Mouse (Mus musculus) MEL (cell line): ENCODE data around the gene Alg10b. TPM values are rescaled to one million over a fixed set of nuclear protein-coding genes. Genes with fewer than 3 reads are reported as not detected.

ENCODE experiments used
- DNase-seq: peaks from one replicate; pipeline ENCODE4 v3.0.0; 2011; ENCODE audit warnings: low read depth, low spot score
- H3K27ac ChIP-seq: 2 replicates; pipeline ENCODE4 v1.5.1; 2012; ENCODE audit warnings: low read depth, mild to moderate bottlenecking, control low read depth, low read length, moderate library complexity; ENCODE audit not compliant: control insufficient read depth
- H3K27me3 ChIP-seq, 2 experiments: fragments of 150-350 bp in 1 of 2; sonication (generic) in 1 of 2; 2 replicates each; pipeline ENCODE4 v1.6.1; 2012; ENCODE audit warnings: low read length in 2 of 2, mild to moderate bottlenecking in 2 of 2, improper control_type of control experiment in 1 of 2, moderate library complexity in 1 of 2; ENCODE audit not compliant: insufficient read depth in 2 of 2, control insufficient read depth in 1 of 2
- H3K36me3 ChIP-seq, 2 experiments: 2 replicates each; pipeline ENCODE4 v1.6.1; 2012 to 2014; ENCODE audit warnings: low read length in 2 of 2, improper control_type of control experiment in 1 of 2, inconsistent platforms in 1 of 2, mild to moderate bottlenecking in 1 of 2; ENCODE audit not compliant: insufficient read depth in 2 of 2, control insufficient read depth in 1 of 2
- H3K4me1 ChIP-seq, 2 experiments: fragments of 150-350 bp in 1 of 2; sonication (generic) in 1 of 2; 2 replicates each; pipeline ENCODE4 v1.6.1; 2012; ENCODE audit warnings: low read length in 2 of 2, improper control_type of control experiment in 1 of 2, mild to moderate bottlenecking in 1 of 2; ENCODE audit not compliant: insufficient read depth in 2 of 2, control insufficient read depth in 1 of 2
- H3K4me3 ChIP-seq, 2 experiments: fragments of 150-350 bp in 1 of 2; sonication (generic) in 1 of 2; 2 replicates each; pipeline ENCODE4 v1.5.1; 2012; ENCODE audit warnings: low read depth in 2 of 2, low read length in 2 of 2, mild to moderate bottlenecking in 2 of 2, moderate library complexity in 2 of 2, control low read depth in 1 of 2, improper control_type of control experiment in 1 of 2; ENCODE audit not compliant: control insufficient read depth in 1 of 2, insufficient read depth in 1 of 2
- H3K79me2 ChIP-seq: 2 replicates; pipeline ENCODE4 v1.6.1; 2012; ENCODE audit warnings: mild to moderate bottlenecking, low read length, moderate library complexity; ENCODE audit not compliant: control insufficient read depth, poor library complexity, insufficient read depth
- H3K9ac ChIP-seq: 2 replicates; pipeline ENCODE4 v1.6.1; 2012; ENCODE audit warnings: low read depth, mild to moderate bottlenecking, control low read depth, low read length, moderate library complexity; ENCODE audit not compliant: control insufficient read depth, poor library complexity, severe bottlenecking
- H3K9me3 ChIP-seq: fragments of 150-350 bp; sonication (generic); replicated peaks from 2 replicates; pipeline ENCODE4 v1.6.1; 2012; ENCODE audit warnings: mild to moderate bottlenecking, low read length, improper control_type of control experiment, moderate library complexity; ENCODE audit not compliant: insufficient read depth
- CTCF ChIP-seq, 3 experiments: IDR thresholded peaks in 2 of 3; conservative IDR thresholded peaks in 1 of 3; 2 replicates each; pipeline ENCODE4 v1.5.1; 2011 to 2012; ENCODE audit warnings: low read length in 3 of 3, low read depth in 2 of 3, mild to moderate bottlenecking in 2 of 3, improper control_type of control experiment in 1 of 3, inconsistent platforms in 1 of 3, mixed read lengths in 1 of 3, moderate library complexity in 1 of 3; ENCODE audit not compliant: control insufficient read depth in 1 of 3, insufficient read depth in 1 of 3, poor library complexity in 1 of 3, severe bottlenecking in 1 of 3
- EP300 ChIP-seq, 2 experiments: IDR thresholded peaks; 2 replicates each; pipeline ENCODE4 v1.6.1; 2011; ENCODE audit warnings: improper control_type of control experiment in 2 of 2, low read length in 2 of 2, low read depth in 1 of 2, mild to moderate bottlenecking in 1 of 2
- ETS1 ChIP-seq: IDR thresholded peaks from 2 replicates; pipeline ENCODE4 v1.6.1; 2012; ENCODE audit warnings: low read depth, mild to moderate bottlenecking, inconsistent platforms, low read length, improper control_type of control experiment, moderate library complexity
- JUND ChIP-seq: IDR thresholded peaks from 2 replicates; pipeline ENCODE4 v1.6.1; 2011; ENCODE audit warnings: low read depth, mild to moderate bottlenecking, improper control_type of control experiment, low read length
- MAZ ChIP-seq: IDR thresholded peaks from 2 replicates; pipeline ENCODE4 v1.6.1; 2012; ENCODE audit warnings: low read depth, mild to moderate bottlenecking, inconsistent platforms, low read length, improper control_type of control experiment
- MXI1 ChIP-seq: IDR thresholded peaks from 2 replicates; pipeline ENCODE4 v1.6.1; 2011; ENCODE audit warnings: mild to moderate bottlenecking, low read depth, low read length, improper control_type of control experiment
- MYC ChIP-seq: IDR thresholded peaks from 2 replicates; pipeline ENCODE4 v1.6.1; 2011; ENCODE audit warnings: low read depth, mild to moderate bottlenecking, low read length, improper control_type of control experiment, moderate library complexity
- NELFE ChIP-seq: IDR thresholded peaks from 2 replicates; pipeline ENCODE4 v1.6.1; 2011; ENCODE audit warnings: low read depth, low read length, improper control_type of control experiment
- POLR2A ChIP-seq, 2 experiments: IDR thresholded peaks; 2 replicates each; pipeline ENCODE4 v1.6.1; 2011 to 2012; ENCODE audit warnings: low read length in 2 of 2, mild to moderate bottlenecking in 2 of 2, control low read depth in 1 of 2, improper control_type of control experiment in 1 of 2, low read depth in 1 of 2, moderate library complexity in 1 of 2; ENCODE audit not compliant: control insufficient read depth in 1 of 2, insufficient read depth in 1 of 2, poor library complexity in 1 of 2
- RAD21 ChIP-seq: IDR thresholded peaks from 2 replicates; pipeline ENCODE4 v1.6.1; 2011; ENCODE audit warnings: mild to moderate bottlenecking, low read depth, low read length, improper control_type of control experiment
- SMC3 ChIP-seq: IDR thresholded peaks from 2 replicates; pipeline ENCODE4 v1.6.1; 2011; ENCODE audit warnings: low read depth, low read length, improper control_type of control experiment
- TAL1 ChIP-seq: IDR thresholded peaks from 2 replicates; pipeline ENCODE4 v1.6.1; 2012; ENCODE audit warnings: mild to moderate bottlenecking, inconsistent platforms, low read length, moderate library complexity, mixed read lengths
- TBP ChIP-seq: IDR thresholded peaks from 2 replicates; pipeline ENCODE4 v1.8.0; 2011; ENCODE audit warnings: low read depth, low read length, improper control_type of control experiment
- TCF12 ChIP-seq: IDR thresholded peaks from 2 replicates; pipeline ENCODE4 v1.6.1; 2014; ENCODE audit warnings: low read depth, mild to moderate bottlenecking, inconsistent platforms, low read length, improper control_type of control experiment, moderate library complexity
- USF1 ChIP-seq: IDR thresholded peaks from 2 replicates; pipeline ENCODE4 v1.6.1; 2014; ENCODE audit warnings: low read depth, mild to moderate bottlenecking, inconsistent platforms, low read length, improper control_type of control experiment, moderate library complexity
- USF2 ChIP-seq, 2 experiments: IDR thresholded peaks; 2 replicates each; pipeline ENCODE4 v1.6.1; 2011 to 2012; ENCODE audit warnings: improper control_type of control experiment in 2 of 2, low read length in 2 of 2, borderline replicate concordance in 1 of 2, inconsistent platforms in 1 of 2, low read depth in 1 of 2, mild to moderate bottlenecking in 1 of 2; ENCODE audit not compliant: insufficient read depth in 1 of 2
- ZC3H11A ChIP-seq: IDR thresholded peaks from 2 replicates; pipeline ENCODE4 v1.6.1; 2012; ENCODE audit warnings: low read depth, mild to moderate bottlenecking, inconsistent platforms, low read length, improper control_type of control experiment
- ZKSCAN1 ChIP-seq: IDR thresholded peaks from 2 replicates; pipeline ENCODE4 v1.6.1; 2012; ENCODE audit warnings: low read depth, mild to moderate bottlenecking, inconsistent platforms, low read length, improper control_type of control experiment, moderate library complexity
- polyA plus RNA-seq, 2 experiments: library from polyadenylated mRNA; stranded (reverse) in 1 of 2; unstranded in 1 of 2; fragments of >175 nt in 1 of 2; fragments of >200 nt in 1 of 2; gene quantifications; 2 replicates each; pipeline versions ENCODE4 v1.2.1 to v1.2.4; 2012; ENCODE audit warnings: low replicate concordance in 2 of 2, low read depth in 1 of 2; ENCODE audit not compliant: insufficient read length in 2 of 2, insufficient read depth in 1 of 2, missing spikeins in 1 of 2
- total RNA-seq: library from RNA; depleted of rRNA; stranded (reverse); fragments of 300-350 nt; gene quantifications from 2 replicates; pipeline ENCODE4 v1.2.3, GENCODE M21; 2012

The Alg10b gene
- total and polyA plus RNA-seq, 3 experiments = 19.6 to 52.2 (median 25.6) TPM

DNA sequence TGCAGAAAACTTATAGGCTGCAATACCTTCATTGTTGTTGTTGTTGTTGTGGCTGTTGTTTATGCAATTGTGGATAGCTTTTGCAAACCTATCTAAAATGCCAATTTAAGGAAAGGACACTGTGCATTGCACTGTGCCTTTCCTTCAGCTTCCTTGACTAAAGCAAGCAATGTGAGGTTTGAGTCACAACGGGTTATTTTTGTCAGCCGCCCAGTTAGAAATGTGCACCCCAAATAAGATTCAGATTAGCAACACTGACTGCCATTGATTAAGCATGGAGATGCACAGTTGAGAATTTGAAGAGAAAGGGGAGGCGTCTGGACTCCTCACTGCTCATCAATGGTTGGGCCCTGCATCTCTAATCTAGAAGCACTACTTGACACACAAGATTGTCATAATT lies 39.4 kb upstream of the Alg10b start:
- Histone ChIP-seq H3K4me1 (no peaks in the 10 kb centered on the region), H3K4me3 (no peak overlapping the region), H3K9me3 (no peaks in the 10 kb centered on the region), H3K27ac (no peak overlapping the region), H3K27me3 (no peaks in the 10 kb centered on the region), H3K36me3 (no peaks in the 10 kb centered on the region), H3K79me2 (no peaks in the 10 kb centered on the region), H3K9ac (no peak overlapping the region)
- DNase-seq = no peak
- TF ChIP-seq ETS1 (no peak), ZKSCAN1 (no peak), NELFE (no peak), RAD21 (no peak), SMC3 (no peak), MYC (no peak), TAL1 (no peak), ZC3H11A (no peak), CTCF (IDR thresholded peaks at IDR 0.05 in 2 of 3, conservative IDR thresholded peaks at IDR 0.05 in 1 of 3; ENCODE audit: control insufficient read depth in 1 of 3, insufficient read depth in 1 of 3, low read depth in 2 of 3, low read length in 3 of 3, poor library complexity in 1 of 3, severe bottlenecking in 1 of 3) (no peak), TBP (no peak), USF2 (IDR thresholded peaks at IDR 0.05; ENCODE audit: borderline replicate concordance in 1 of 2, insufficient read depth in 1 of 2, low read depth in 1 of 2, low read length in 2 of 2) (no peak)

DNA sequence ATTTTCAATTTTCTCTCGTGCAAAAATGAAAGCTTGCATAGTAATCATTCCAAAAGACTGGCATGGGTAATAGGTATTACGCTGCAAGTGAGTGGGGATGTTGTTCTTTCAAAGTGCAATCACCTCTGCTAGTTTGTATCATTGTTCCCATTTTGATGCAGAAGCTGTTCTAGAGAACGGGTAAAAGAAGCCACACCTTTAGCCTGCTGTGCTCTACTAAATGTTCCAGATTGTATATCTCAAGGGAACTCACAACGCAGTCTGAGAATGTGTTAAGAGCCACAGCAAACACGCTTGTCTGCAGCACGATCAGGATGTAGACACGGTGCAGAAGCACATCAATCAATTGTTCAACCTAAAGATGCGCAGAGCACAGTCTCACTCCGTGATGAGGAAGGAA lies 34.6 kb upstream of the Alg10b start:
- H3K27me3 ChIP-seq = no peaks in the 10 kb centered on the region
- no peak overlapping the region for H3K4me3 ChIP-seq

DNA sequence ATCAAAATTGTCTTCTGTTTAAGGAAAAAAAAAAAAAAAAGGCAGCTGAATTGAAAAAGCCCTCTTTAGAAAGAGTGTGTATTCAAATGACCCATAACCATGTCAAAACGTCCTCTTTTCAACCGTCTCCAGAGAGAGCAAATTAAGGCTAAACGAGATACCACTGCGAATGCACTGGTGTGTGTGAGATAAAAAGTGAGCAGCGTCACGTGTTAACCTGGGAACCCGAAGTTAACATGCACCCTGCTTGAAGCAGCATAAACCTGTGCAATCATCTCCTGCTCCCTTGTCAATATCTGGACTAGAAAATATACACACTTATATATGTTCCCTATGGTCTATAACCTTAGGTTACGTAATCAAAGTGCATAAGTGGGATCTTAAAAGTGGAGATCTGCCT lies 10.2 kb upstream of the Alg10b start:
- no peak overlapping the region for H3K9ac ChIP-seq
- H3K4me1 ChIP-seq = no peaks in the 10 kb centered on the region
- no peaks in the 10 kb centered on the region; a peak in 1 of 4 replicates for H3K36me3 ChIP-seq
- peak; percentile 20 for DNase-seq
- H3K4me3 ChIP-seq = no peak overlapping the region
- H3K79me2 ChIP-seq = no peaks in the 10 kb centered on the region
- H3K27ac ChIP-seq = no peak overlapping the region
- no peaks in the 10 kb centered on the region for H3K9me3 ChIP-seq
- no peak for TF ChIP-seq MXI1
- peak; percentile 12 to 25; a peak in 1 of 4 replicates for TF ChIP-seq EP300 (IDR thresholded peaks at IDR 0.05; ENCODE audit: low read depth in 1 of 2, low read length in 2 of 2)
- no peak for TF ChIP-seq POLR2A (IDR thresholded peaks at IDR 0.05; ENCODE audit: control insufficient read depth in 1 of 2, insufficient read depth in 1 of 2, low read depth in 1 of 2, low read length in 2 of 2, poor library complexity in 1 of 2)
- 0 out of 4 replicates have a peak, but pooled peaks of 1 of the 2 experiments have one; percentile 32 for TF ChIP-seq USF2 (IDR thresholded peaks at IDR 0.05; ENCODE audit: borderline replicate concordance in 1 of 2, insufficient read depth in 1 of 2, low read depth in 1 of 2, low read length in 2 of 2)
- TF ChIP-seq TCF12 = 0 out of 2 replicates have a peak, but pooled peaks have one; percentile 37
- TF ChIP-seq JUND = no peak
- TF ChIP-seq USF1 = peak; percentile 77
- no peaks in the 10 kb centered on the region for H3K27me3 ChIP-seq

More for the DNA sequence above, 34.6 kb upstream of the Alg10b start:
- TF ChIP-seq EP300 (IDR thresholded peaks at IDR 0.05; ENCODE audit: low read depth in 1 of 2, low read length in 2 of 2) = no peak
- TF ChIP-seq ZKSCAN1 = no peak
- no peak for TF ChIP-seq RAD21
- no peak for TF ChIP-seq MAZ
- no peak for TF ChIP-seq CTCF (IDR thresholded peaks at IDR 0.05 in 2 of 3, conservative IDR thresholded peaks at IDR 0.05 in 1 of 3; ENCODE audit: control insufficient read depth in 1 of 3, insufficient read depth in 1 of 3, low read depth in 2 of 3, low read length in 3 of 3, poor library complexity in 1 of 3, severe bottlenecking in 1 of 3)
- no peaks in the 10 kb centered on the region for H3K79me2 ChIP-seq
- no peak overlapping the region for H3K9ac ChIP-seq
- no peak for DNase-seq
- no peaks in the 10 kb centered on the region for H3K4me1 ChIP-seq
- no peaks in the 10 kb centered on the region for H3K9me3 ChIP-seq
- H3K27ac ChIP-seq = no peak overlapping the region
- H3K36me3 ChIP-seq = no peaks in the 10 kb centered on the region
